In genomic region chr6:83356569-83357138, GRCm38 (mm10) we compare ENCODE assay signal across 8 mouse cellular contexts. TPM values are rescaled to one million over a fixed set of nuclear protein-coding genes. Genes with fewer than 3 reads are reported as not detected.
DNase-seq lines count a peak whose midpoint lies in the region; ATAC-seq and TF ChIP-seq lines count a peak whose summit lies in the region.

No protein-coding gene starts in this region.

- no peaks in the 10 kb centered on the region for H3K9me3 ChIP-seq in embryonic facial prominence, embryonic 15.5 days (replicated peaks)
- H3K9me3 ChIP-seq in heart, embryonic 10.5 days, result no peaks in the 10 kb centered on the region

- ATAC-seq in embryonic facial prominence, embryonic 15.5 days (ENCODE audit: insufficient number of reproducible peaks, low FRiP score, low TSS enrichment, low read depth), result 0 out of 2 replicates have a peak, but pooled peaks have one; percentile 22

- no peak overlapping the region for H3K4me2 ChIP-seq in embryonic facial prominence, embryonic 15.5 days (replicated peaks)
- H3K4me2 ChIP-seq in myocyte (ENCODE audit: low read depth), result no peak overlapping the region

- no peak overlapping the region for H3K4me3 ChIP-seq in embryonic facial prominence, embryonic 15.5 days (replicated peaks)
- no peak overlapping the region for H3K4me3 ChIP-seq in heart, embryonic 10.5 days
- H3K4me3 ChIP-seq in liver, adult 2 months (ENCODE audit: insufficient read depth, low read depth, low read length), result no peak overlapping the region
- H3K4me3 ChIP-seq in myocyte, result no peak overlapping the region

- DNase-seq in 416B (ENCODE audit: low read depth), result peak; percentile 77
- peak; percentile 88 for DNase-seq in adrenal gland, postnatal 25 days
- peak; percentile 90 for DNase-seq in heart, embryonic 10.5 days (ENCODE audit: low spot score)
- peak; percentile 78 for DNase-seq in kidney, adult 9 months
- DNase-seq in liver, adult 2 months (ENCODE audit: extremely low read depth, low read depth, low spot score), result peak; percentile 26
- peak; percentile 87 to 97 for DNase-seq in spleen, postnatal 4 days (ENCODE audit: low spot score in 2 of 2)

- H3K79me2 ChIP-seq in liver, adult 2 months (ENCODE audit: control insufficient read depth, insufficient read depth, low read length), result no peaks in the 10 kb centered on the region; the same call in 1 of the 2 replicates
- H3K79me2 ChIP-seq in myocyte (ENCODE audit: control insufficient read depth, insufficient read depth), result no peaks in the 10 kb centered on the region

- no peak overlapping the region for H3K9ac ChIP-seq in embryonic facial prominence, embryonic 15.5 days
- H3K9ac ChIP-seq in liver, adult 2 months (ENCODE audit: low read depth, low read length), result no peak overlapping the region

- no peaks in the 10 kb centered on the region for H3K27me3 ChIP-seq in embryonic facial prominence, embryonic 15.5 days
- H3K27me3 ChIP-seq in heart, embryonic 10.5 days (ENCODE audit: insufficient read depth, poor library complexity, severe bottlenecking), result no peaks in the 10 kb centered on the region
- no peaks in the 10 kb centered on the region for H3K27me3 ChIP-seq in liver, adult 2 months (ENCODE audit: control insufficient read depth, insufficient read depth, low read length)
- H3K27me3 ChIP-seq in myocyte (ENCODE audit: control insufficient read depth, insufficient read depth, insufficient read length), result no peaks in the 10 kb centered on the region

- H3ac ChIP-seq in myocyte (ENCODE audit: control insufficient read depth, insufficient read length), result no peak overlapping the region

- H3K36me3 ChIP-seq in embryonic facial prominence, embryonic 15.5 days, result peaks cover 52% of the 10 kb centered on the region
- H3K36me3 ChIP-seq in heart, embryonic 10.5 days, result peaks cover 87% of the 10 kb centered on the region
- H3K36me3 ChIP-seq in liver, adult 2 months (ENCODE audit: control insufficient read depth, insufficient read depth, low read length), result peaks cover 6% of the 10 kb centered on the region; the same call in 1 of the 2 replicates
- peaks cover 9% of the 10 kb centered on the region for H3K36me3 ChIP-seq in myocyte (ENCODE audit: control insufficient read depth, insufficient read depth)

- 25% methylated on average over 7 of the region's 7 CpGs for WGBS in embryonic facial prominence, embryonic 15.5 days
- 27% methylated on average over 7 of the region's 7 CpGs for WGBS in heart, embryonic 10.5 days
- 25% methylated on average over 7 of the region's 7 CpGs for WGBS in liver, adult 2 months

- no peak for TF ChIP-seq POLR2A in liver, adult 2 months (IDR thresholded peaks at IDR 0.05; ENCODE audit: extremely low read depth, insufficient read depth, low read length)
- TF ChIP-seq POLR2A in myocyte (IDR thresholded peaks at IDR 0.05; ENCODE audit: insufficient read length, low read depth), result no peak

- TF ChIP-seq CTCF in liver, adult 2 months (IDR thresholded peaks at IDR 0.05; ENCODE audit: low read depth, low read length), result peak; percentile 92

- no peaks in the 10 kb centered on the region for H3K4me1 ChIP-seq in embryonic facial prominence, embryonic 15.5 days
- H3K4me1 ChIP-seq in heart, embryonic 10.5 days, result peaks cover 9% of the 10 kb centered on the region
- H3K4me1 ChIP-seq in liver, adult 2 months (ENCODE audit: control insufficient read depth, insufficient read depth, low read length), result peaks cover 12% of the 10 kb centered on the region

- no peak overlapping the region for H3K27ac ChIP-seq in embryonic facial prominence, embryonic 15.5 days (replicated peaks)
- no peak overlapping the region for H3K27ac ChIP-seq in heart, embryonic 10.5 days
- no peak overlapping the region for H3K27ac ChIP-seq in liver, adult 2 months (replicated peaks; ENCODE audit: insufficient read depth, low read depth, low read length)

TF ChIP-seq in myocyte, 11 proteins besides CTCF, POLR2A, EP300 and RAD21:
- TF ChIP-seq REST (IDR thresholded peaks at IDR 0.05; ENCODE audit: insufficient read depth, insufficient read length) (no peak), SRF (IDR thresholded peaks at IDR 0.05; ENCODE audit: control insufficient read depth, insufficient read length, low read depth) (no peak), TCF3 (IDR thresholded peaks at IDR 0.05; ENCODE audit: insufficient read length, low read depth) (no peak), POLR2AphosphoS2 (IDR thresholded peaks at IDR 0.05; ENCODE audit: insufficient read length, low read depth) (peak; percentile 17)

RNA-seq across cellular contexts. Expression of gene Bola3, which starts 7.7 kb away (rescaled TPM):
- 193 and 211 TPM in 2 replicates for total RNA-seq in adrenal gland, postnatal 25 days (2021)
- 105 and 113 TPM in 2 replicates for polyA plus RNA-seq in embryonic facial prominence, embryonic 15.5 days (2015; fragmentation: Nextera tagmentation; extraction: Ambion mirVana)
- 238 and 283 TPM in 2 replicates for polyA plus RNA-seq in heart, embryonic 10.5 days (2016; fragmentation: Nextera tagmentation; extraction: Ambion mirVana)
- 26.4 and 47.1 TPM in 2 replicates for total RNA-seq in liver, adult 2 months (2014; rRNA removed)
- polyA plus RNA-seq in liver, adult 2 months (2012; rRNA removed), result 144 and 246 TPM in 2 replicates
- 104 TPM for polyA plus RNA-seq in myocyte (2012; fragmentation: generic; extraction: Trizol)

RNA-seq across cellular contexts. Expression of gene Mob1a, which starts 30.8 kb away (rescaled TPM):
- 81.3 and 81.9 TPM in 2 replicates for total RNA-seq in adrenal gland, postnatal 25 days (2021)
- 64.1 and 65.9 TPM in 2 replicates for polyA plus RNA-seq in embryonic facial prominence, embryonic 15.5 days (2015; fragmentation: Nextera tagmentation; extraction: Ambion mirVana)
- polyA plus RNA-seq in heart, embryonic 10.5 days (2016; fragmentation: Nextera tagmentation; extraction: Ambion mirVana), result 42.8 and 50.7 TPM in 2 replicates
- 35.2 and 40.4 TPM in 2 replicates for total RNA-seq in liver, adult 2 months (2014; rRNA removed)
- polyA plus RNA-seq in liver, adult 2 months (2012; rRNA removed), result 11.6 and 11.9 TPM in 2 replicates
- 22.8 TPM for polyA plus RNA-seq in myocyte (2012; fragmentation: generic; extraction: Trizol)

RNA-seq across cellular contexts. Expression of gene Mthfd2, which starts 30.9 kb away (rescaled TPM):
- total RNA-seq in adrenal gland, postnatal 25 days (2021), result 29.2 and 47.6 TPM in 2 replicates
- 27.2 and 30.5 TPM in 2 replicates for polyA plus RNA-seq in embryonic facial prominence, embryonic 15.5 days (2015; fragmentation: Nextera tagmentation; extraction: Ambion mirVana)
- 50.6 and 58.7 TPM in 2 replicates for polyA plus RNA-seq in heart, embryonic 10.5 days (2016; fragmentation: Nextera tagmentation; extraction: Ambion mirVana)
- 0.83 and 1.6 TPM in 2 replicates for total RNA-seq in liver, adult 2 months (2014; rRNA removed)
- polyA plus RNA-seq in liver, adult 2 months (2012; rRNA removed), result 0.98 and 1.1 TPM in 2 replicates
- 260 TPM for polyA plus RNA-seq in myocyte (2012; fragmentation: generic; extraction: Trizol)

Comparison
In these comparisons a context has a peak if more than half of its experiments do, and no peak if none do; other contexts are left out.
1. DNase-seq: peak in every context shown above with its lines; median percentile 92 in spleen, postnatal 4 days; 90 in heart, embryonic 10.5 days; 88 in adrenal gland, postnatal 25 days; 78 in kidney, adult 9 months; 77 in 416B; 26 in liver, adult 2 months.
2. RNA of gene Mthfd2, which starts 30.9 kb away (polyA plus RNA-seq): 260 TPM in myocyte (single experiment), 50.6 to 58.7 TPM in heart, embryonic 10.5 days and 27.2 to 30.5 TPM in embryonic facial prominence, embryonic 15.5 days; 0.98 to 1.1 TPM in liver, adult 2 months; every median in the first group is over 10 times any median in the second.